Mouse (Mus musculus) ovary, postnatal 10 days (tissue): ENCODE results near the gene Acads.
"Not testable (repeated sequence)": the region's sequence is repeated elsewhere in the genome, so short reads cannot be mapped to it uniquely, and the experiment has no call there.

ENCODE experiments used
- DNase-seq: peaks from one replicate; pipeline ENCODE4 v3.0.0; 2022; ENCODE audit warnings: low spot score

The Acads gene

GRCm38 (mm10) chr5:115149675-115150459, 30.7 kb upstream of the Acads start:
- DNase-seq, result no peak

GRCm38 (mm10) chr5:115148872-115149271, 29.7 kb upstream of the Acads start:
- DNase-seq, result not testable (repeated sequence)

GRCm38 (mm10) chr5:115148378-115148777, 29.2 kb upstream of the Acads start:
- DNase-seq, result no peak

GRCm38 (mm10) chr5:115147388-115147787, 28.2 kb upstream of the Acads start:
- no peak for DNase-seq

GRCm38 (mm10) chr5:115146747-115147130, 27.6 kb upstream of the Acads start:
- DNase-seq, result no peak

GRCm38 (mm10) chr5:115145976-115146746, 27.0 kb upstream of the Acads start:
- DNase-seq, result no peak

- no peak for DNase-seq
Measured at GRCm38 (mm10) chr5:115145253-115145968, 26.3 kb upstream of the Acads start.

GRCm38 (mm10) chr5:115144471-115144870, 25.3 kb upstream of the Acads start:
- no peak for DNase-seq

- DNase-seq, result no peak
Measured at GRCm38 (mm10) chr5:115143552-115143951, 24.4 kb upstream of the Acads start.

- DNase-seq, result no peak
Measured at GRCm38 (mm10) chr5:115142166-115142697, 23.1 kb upstream of the Acads start.

GRCm38 (mm10) chr5:115140726-115141125, 21.6 kb upstream of the Acads start:
- no peak for DNase-seq

- DNase-seq, result no peak
Measured at GRCm38 (mm10) chr5:115139124-115139523, 20.0 kb upstream of the Acads start.

- DNase-seq, result peak; percentile 85
Measured at GRCm38 (mm10) chr5:115134234-115135165, 15.4 kb upstream of the Acads start, which contains the start of gene Unc119b. Gene Unc119b, minus strand, starts transcription at chr5:115134975.

- no peak for DNase-seq
Measured at GRCm38 (mm10) chr5:115133358-115134066, 14.4 kb upstream of the Acads start.

- DNase-seq, result no peak
Measured at GRCm38 (mm10) chr5:115132465-115132864, 13.3 kb upstream of the Acads start.

- DNase-seq, result no peak
Measured at GRCm38 (mm10) chr5:115129328-115129727, 10.2 kb upstream of the Acads start.

GRCm38 (mm10) chr5:115127421-115128179, 8.5 kb upstream of the Acads start:
- DNase-seq, result no peak

- DNase-seq, result no peak
Measured at GRCm38 (mm10) chr5:115126578-115127312, 7.6 kb upstream of the Acads start.
